Mouse (Mus musculus) cerebellum, adult 2 months (tissue): ENCODE results near the gene Pusl1.

ENCODE experiments used
- CTCF ChIP-seq: fragments of 200-500 bp; IDR thresholded peaks from 2 replicates; pipeline ENCODE4 v1.5.1; 2011; ENCODE audit warnings: low read depth, mild to moderate bottlenecking, control low read depth, low read length, moderate library complexity, borderline replicate concordance; ENCODE audit not compliant: insufficient read depth
- POLR2A ChIP-seq: fragments of 200-500 bp; IDR thresholded peaks from 2 replicates; pipeline ENCODE4 v1.6.1; 2011; ENCODE audit warnings: low read length, control low read depth, borderline replicate concordance; ENCODE audit not compliant: insufficient read depth

DNA sequence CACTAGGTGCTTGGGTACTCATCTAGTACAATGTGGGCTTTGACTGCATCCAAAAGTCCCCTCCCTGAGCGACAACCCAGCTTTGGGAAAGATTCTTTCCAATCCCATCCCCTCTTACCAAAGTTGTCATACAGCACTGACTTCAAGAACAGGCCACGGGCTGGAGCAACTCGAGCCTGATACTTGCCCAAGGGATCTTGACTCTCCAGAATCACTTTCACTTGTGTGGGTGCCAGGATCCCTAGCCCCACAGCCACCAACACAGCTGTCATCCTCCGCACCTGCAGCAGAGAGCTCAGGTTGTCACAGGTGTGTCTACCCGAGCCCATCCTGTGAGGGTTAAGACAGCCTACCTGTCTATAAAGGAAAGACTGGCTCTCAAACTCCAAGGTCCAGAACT, 2.3 kb downstream of the Pusl1 start:
- TF ChIP-seq POLR2A (no peak), CTCF (no peak)
